Mouse (Mus musculus): ENCODE data around the gene Prr14l.
A peak's percentile ranks its signal among the peaks of the same experiment; 100 is the strongest.
"Not testable (repeated sequence)": the region's sequence is repeated elsewhere in the genome, so short reads cannot be mapped to it uniquely, and the experiment has no call there.

Gene Prr14l

DNA sequence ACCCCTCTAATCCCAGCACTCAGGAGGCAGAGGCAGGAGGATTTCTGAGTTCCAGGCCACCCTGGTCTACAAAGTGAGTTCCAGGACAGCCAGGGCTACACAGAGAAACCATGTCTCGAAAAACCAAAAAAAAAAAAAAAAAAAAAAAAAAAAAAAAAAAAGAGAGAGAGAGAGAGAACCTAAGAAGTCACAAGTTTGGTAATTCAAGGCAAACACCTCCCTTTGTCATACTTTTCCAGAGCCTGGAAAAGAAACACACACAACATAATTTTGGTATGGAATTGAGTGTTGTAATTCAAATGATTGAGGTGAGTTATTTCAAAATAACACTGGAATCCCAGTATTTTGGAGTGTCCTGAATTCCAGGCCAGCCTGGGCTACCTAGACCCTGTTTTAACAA, 67.6 kb downstream of the Prr14l start:
- DNase-seq (ENCODE audit: low read depth, low spot score) = not testable (repeated sequence)

DNA sequence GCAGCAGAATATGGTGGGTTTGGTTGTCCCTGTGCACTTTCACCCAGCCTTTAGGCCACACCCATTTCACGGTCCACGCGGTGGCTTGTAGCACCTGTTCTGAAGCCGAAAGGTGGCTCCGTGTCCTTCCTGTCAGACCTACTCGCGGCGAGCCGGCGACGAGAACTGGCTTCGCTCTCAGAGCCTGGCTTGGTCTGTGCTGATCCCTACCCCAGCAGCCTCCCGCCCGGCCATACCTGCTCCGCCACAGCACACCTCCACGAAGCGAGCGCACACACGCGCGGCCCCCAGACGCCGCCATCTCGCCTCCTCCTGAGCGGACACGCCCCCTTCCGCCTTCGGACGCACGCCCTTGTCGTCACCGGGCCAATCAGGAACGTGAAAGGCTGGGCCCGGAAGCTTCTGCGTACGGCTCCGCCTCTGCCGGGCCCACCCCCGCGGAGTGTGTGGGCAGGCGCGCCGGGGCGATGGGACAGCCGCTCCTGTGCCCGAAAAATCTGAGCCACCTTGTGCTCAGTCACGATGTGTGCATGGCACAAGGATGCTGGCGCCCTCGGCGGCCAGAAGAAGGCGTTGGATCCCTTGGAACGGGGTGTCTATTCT, 68.6 kb downstream of the Prr14l start, which contains the start of gene Pisd:
Gene Pisd (minus strand): TSS at position 334 of the 603 bp plus-strand sequence.
- peak; percentile 86 for DNase-seq (ENCODE audit: low read depth, low spot score)

DNA sequence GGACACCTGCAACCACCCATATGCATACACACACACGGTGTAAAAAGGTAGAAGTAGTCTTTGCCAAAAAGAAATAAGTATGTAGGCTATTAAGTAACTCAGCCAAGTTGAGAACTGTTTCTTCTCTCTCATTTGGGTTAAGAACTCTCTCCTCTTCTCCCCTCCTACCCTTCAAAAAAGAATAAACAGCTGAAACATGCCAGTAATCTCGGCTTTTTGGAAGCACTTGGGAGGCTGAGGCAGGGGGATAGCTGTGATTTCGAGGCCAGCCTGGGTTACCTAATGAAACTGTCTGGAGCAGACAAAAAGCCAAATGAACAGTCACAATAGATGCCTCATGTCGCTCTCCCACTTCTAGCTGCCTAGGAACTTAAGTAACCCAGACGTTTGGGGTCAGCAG, 69.3 kb downstream of the Prr14l start:
- DNase-seq (ENCODE audit: low read depth, low spot score) = no peak

DNA sequence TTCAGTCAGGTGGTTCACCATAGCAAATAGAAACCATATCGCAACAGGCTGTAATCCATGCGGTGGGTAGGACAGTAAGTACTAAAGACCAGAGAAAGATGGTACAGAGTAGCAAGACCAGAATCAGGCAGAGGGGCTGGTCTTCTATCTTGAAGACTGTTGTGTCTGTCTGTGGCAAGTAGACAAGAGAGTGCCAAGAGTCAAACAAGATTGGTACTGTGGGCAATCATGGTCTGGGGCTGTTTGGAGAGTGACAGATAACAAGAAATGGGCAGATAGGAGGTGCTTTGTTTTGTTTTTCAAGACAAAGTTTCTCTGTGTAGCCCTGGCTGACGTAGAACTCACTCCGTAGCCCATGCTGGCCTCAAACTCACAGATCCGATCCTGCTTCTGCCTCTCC, 72.5 kb downstream of the Prr14l start:
- no peak for DNase-seq (ENCODE audit: low read depth, low spot score)

DNA sequence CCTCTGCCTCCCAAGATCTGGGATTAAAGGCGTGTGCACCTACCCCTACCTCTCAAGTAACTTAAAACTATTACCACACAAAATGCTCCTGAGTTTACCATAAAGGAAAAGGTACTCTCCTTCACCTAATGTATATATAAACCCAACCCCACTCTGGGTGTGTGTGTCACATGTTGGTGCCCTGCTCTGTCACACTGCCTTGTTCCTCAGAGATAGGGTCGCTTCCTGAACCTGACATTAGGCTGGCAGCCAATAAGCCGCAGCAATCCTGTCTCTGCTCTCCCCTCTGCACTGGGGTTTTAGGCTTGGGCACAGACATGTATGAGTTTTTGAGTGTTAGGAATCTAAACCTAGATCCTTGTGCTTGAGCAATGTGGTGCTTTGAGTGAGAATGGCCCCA, 75.9 kb downstream of the Prr14l start:
- no peak for DNase-seq (ENCODE audit: low read depth, low spot score)

DNA sequence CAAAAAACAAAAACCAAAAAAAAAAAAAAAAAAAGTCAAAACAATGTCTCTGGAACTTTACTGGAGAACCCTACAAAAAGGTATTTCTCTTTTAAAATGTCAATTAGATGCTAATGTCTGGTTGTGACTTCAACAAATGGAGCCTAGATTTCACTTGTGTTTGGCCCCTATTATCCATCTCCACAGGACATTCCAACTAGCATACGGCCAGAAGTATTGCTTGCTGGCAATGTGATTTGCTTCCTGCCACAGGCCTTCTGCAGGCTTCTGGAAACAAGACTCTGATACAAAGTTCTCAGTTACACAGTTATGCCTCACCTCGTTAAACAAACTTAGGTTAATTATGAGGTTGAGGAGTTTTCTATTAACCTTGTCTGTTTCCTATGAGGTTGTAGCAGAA, 81.7 kb downstream of the Prr14l start:
- no peak for DNase-seq (ENCODE audit: low read depth, low spot score)

DNA sequence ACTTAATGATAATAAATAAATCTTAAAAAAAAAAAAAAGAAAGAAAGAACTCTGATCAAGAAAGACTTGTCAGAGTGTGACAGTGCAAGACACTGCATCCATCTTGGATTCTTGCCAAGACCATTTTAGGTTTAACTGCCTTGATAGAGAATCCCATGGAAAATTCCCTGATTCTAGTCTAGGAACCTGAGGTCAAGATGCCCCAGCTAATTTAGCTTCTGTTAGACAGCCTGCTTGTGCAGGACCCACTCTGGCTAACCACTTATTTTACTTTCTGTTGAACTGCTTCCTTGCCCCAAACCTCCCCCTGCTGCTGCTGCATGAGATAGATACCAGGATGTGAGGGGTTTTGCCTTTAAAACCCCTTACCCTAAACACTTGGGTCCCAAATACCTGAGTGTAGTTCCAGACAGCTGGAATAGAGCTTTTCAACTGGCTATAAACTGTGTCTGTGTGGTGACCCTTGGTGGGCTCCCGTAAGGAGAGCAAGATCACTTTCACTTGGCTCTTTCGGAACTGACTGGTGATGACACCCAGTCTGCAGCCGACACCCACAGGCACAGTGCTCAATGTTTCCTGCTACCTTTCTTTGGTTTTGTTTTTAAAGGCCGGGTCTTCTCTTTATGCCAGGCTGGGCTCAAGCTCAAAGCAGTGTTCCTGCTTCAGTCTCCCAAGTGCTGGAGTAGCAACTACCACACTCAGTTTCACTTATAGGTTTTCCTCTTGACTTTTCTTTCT, 86.3 kb downstream of the Prr14l start:
- DNase-seq (ENCODE audit: low read depth, low spot score) = no peak

DNA sequence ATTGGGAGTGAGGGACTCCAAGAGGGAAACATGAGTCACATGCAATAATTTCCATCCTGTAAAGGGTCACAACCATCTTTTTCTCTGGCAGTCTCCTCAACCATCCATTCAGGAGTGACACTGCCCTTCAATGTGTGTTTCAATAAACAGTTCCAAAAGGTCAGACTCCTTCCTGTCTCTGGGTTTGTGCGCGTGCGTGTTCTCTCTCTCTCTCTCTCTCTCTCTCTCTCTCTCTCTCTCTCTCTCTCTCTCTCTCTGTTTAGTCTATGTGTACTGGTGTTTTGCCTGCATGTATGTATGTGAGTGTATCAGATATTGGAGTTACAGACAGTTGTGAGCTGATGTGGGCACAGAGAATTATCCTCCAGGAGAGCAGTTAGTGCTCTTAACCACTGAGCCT, 87.1 kb downstream of the Prr14l start:
- no peak for DNase-seq (ENCODE audit: low read depth, low spot score)

DNA sequence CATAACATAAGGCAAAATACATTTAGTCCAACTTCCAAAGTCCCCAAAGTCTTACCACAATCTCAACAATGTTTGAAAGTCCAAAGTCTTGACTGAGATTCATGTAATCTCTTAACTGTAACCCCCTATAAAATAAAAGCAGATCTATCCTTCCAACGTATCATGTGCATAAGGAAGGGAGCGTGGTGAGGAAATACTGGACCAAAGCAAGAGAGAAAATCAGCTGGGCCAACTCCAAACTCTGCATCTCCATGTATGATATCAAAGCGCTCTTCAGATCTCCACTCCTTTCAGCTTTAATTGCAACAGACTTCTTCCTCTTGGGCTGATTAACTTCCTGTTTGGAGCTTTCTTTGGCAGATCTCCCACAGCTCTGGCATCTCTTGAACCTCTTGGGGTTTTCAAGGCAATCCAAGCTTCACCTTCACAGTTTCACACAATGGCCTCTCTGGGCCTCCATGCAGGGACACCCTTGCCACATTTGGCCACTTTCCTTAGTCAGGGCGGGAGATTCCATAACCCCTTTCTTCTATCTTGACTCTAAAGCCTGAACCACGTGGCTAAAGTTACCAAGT, 92.4 kb downstream of the Prr14l start:
- peak; percentile 13 for DNase-seq (ENCODE audit: low read depth, low spot score)

DNA sequence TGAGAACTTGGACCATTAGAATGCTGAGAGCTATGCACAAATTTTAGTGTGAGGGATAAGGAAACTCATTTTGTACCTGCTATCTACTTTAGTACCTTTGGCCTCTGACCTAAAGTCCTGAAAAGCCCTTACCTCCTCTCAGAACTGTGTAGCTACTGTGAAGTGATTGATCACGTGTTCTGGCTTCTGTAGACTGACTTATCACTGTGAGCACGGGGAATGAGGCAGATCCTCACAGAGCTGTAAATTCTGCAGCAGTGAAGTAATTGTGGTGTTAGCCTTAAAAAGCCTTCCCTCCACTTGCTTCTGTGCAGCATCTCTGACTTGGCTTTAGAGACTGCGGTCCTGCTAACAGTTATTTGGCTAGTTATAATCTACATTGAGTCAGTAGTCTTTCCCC, 93.3 kb downstream of the Prr14l start:
- no peak for DNase-seq (ENCODE audit: low read depth, low spot score)

DNA sequence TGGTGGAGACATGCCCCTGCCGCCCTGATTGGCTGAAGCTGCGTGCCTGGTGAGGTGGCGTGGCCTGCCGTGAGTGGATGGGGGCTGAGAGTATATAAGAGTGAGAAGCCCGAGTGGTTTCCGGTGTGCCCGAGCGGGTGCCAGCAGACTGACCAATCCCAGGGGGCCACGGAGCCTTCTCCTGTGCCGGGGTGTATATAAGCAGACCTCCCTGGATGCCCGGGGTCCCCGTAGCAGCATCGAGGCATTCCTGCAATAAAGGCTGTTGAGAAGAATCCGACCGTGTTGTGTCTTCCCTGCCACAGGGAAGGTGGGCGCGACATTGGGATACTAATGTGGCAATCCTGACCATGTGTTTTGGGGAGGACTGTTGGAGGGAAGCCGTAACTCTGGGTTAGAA, 93.7 kb downstream of the Prr14l start:
- DNase-seq (ENCODE audit: low read depth, low spot score) = not testable (repeated sequence)

DNA sequence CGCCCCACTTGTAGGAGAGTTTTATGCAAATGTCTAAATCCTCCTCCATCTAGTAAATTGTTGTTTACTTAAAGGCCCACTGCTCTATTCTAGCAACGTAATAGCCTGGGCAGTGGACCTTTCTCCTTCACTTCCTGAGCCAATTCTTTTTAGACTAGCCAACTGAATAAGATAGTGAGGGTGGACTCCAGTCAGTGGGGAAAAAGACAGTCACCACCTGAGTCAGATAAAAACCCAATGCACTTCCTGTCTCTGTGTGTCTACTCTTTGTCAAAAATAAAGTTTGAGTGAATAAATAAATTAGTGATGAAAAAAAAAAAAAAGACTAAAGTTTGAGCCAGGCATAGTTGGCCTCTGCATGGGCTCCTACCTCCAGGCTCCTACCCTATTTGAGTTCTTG, 94.4 kb downstream of the Prr14l start:
- no peak for DNase-seq (ENCODE audit: low read depth, low spot score)

DNA sequence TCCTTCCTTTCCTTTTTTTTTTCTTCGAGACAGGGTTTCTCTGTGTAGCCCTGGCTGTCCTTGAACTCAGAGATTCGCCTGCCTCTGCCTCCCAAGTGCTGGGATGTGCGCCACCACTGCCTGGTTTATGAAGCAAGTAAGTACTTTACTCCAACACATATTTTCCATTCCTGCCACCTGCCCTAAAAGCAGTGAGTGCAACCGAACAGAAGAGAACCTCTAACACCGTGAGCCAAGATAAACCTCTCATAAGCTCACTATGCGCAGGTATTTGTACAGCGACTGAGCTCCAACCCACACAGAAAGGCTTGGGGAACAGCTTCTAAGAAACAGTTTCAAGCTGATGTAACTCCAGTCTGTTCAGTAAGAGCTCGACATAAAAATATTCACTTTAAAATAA, 97.9 kb downstream of the Prr14l start:
- no peak for DNase-seq (ENCODE audit: low read depth, low spot score)

DNA sequence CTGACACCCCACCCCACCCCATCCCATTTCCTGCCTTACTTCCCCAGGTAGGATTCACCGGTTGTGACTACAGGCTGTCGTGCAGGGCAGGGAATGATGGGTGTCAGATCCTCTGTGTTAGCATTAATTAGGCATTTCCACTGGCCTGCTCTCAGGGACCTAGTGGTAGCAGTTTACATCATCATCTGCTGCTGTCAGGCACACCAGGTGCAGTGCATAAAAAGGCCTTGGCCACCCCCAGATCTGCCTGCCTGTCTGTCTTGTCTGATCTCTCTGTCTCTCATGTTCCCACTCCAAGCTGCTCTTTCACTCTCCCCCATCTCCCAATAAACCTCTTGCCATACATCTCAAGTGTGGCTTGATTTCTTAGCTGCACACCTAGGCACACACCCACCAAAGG, 102.3 kb downstream of the Prr14l start:
- DNase-seq (ENCODE audit: low read depth, low spot score) = no peak

DNA sequence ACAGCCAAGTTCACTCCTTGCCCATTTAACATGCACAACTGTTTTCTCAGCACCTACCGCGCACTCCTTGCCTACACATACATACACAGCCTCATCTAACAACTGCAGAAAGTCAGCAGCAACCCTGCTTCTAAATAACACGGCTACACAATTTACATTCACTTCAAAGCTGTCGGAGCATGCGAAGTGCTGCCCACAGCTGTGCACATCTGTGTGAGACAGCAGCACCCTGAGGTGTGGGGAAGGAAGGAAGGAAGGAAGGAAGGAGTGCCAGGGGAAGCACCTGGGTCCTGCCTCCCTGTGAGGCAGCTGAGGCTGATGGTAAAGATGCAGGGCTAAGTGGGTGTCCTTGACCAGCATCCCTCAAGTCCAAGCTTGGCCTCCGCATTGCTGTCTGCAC, 105.1 kb downstream of the Prr14l start:
- no peak for DNase-seq (ENCODE audit: low read depth, low spot score)

DNA sequence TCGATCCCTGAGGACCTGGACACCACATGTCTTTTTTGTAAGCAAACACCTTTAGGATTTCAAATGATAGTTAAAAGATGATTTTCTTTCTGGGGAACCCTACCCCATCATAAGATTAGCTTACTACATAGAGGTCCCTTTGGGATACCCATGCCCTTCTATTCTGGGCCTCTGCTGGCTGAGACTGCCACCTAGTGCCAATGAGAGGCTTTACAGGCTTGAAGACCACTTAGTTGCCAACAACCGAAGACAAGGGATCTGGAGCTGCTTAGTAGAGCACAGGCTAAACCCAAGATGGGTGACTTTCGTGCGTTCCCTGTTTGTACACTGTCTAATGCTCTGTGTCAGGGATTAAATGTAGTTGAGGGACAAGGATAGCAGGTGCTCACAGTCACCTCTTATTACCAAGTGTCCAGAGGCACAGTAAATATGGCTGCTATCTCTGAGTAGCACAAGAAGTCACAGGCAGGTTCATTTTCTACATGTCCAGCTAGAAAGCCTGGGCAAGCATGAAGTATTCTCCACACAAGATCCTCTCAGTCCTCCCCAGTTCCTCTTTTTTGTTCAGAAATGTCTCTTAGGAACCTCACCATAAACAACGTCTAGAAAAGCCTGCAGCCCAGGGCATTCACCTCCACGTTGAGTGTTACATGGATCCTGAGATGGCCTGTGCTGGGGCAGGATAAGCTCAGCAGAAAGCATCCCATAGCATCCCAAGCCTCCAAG, 106.2 kb downstream of the Prr14l start:
- peak; percentile 51 for DNase-seq (ENCODE audit: low read depth, low spot score)

DNA sequence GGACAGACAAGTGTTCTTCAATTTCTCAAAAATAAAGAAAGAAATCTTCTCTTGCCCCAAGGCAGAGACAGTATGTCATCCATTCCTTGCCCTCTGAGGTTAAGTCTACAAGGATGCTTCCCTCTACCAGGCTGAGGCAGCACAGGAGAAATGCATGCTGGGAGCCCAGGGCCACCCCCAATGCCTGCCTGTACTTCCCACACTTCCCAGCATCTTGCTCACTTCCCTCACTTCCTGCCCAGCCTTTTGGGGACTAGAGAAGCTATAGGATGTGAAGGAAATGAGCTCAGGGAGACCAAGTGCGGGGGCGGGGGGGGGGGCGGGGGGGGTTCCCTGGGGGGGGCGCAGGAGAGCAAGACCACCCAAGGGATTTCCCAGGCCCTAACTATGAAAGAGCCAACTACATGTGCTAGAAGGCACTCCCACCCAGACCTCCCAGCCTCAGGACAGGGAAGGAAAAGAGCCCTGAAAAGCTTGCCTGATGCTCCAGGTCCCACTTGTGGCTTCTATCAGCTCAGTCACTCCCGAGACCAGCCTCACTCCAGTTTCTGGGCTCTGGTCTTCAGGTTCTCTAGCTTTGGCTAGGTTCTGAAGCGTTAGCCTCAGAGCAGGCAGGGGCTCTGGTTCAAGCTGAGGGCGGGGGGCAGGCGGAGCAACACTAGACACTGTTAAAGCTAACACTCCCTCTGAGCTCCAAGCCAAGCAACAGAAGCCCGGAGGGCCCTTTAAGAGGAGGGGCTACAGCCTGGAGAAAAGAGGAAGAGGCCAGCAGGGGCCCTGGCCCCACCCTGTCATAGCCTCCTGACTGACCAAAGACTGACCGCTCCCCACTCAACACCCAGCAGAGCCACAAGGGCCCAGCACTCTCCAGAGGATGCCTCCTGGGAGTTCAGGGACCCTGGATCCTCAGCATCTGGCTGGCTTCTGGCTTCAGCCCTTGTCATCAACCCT, 108.1 kb downstream of the Prr14l start:
- DNase-seq (ENCODE audit: low read depth, low spot score) = peak; percentile 87

DNA sequence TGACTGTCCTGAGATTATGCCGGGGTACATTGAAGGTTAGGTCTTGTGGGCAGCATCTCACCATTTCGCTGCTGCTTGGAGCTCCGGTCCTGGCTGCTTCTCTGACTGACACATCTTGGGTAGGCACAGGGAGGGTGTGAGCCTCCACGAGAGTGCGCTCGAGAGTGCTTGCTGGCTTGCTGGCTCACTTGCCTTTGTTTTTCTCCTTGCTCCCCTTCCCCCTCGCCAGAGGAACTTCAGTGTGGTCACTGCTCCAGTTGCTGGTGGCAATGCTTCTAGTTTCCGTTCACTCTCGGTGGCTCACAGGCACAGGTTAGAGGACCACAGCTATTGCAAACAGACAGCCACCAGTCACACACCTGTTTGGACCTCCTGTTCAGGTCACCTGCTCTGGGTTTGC, 111.9 kb downstream of the Prr14l start:
- no peak for DNase-seq (ENCODE audit: low read depth, low spot score)

DNA sequence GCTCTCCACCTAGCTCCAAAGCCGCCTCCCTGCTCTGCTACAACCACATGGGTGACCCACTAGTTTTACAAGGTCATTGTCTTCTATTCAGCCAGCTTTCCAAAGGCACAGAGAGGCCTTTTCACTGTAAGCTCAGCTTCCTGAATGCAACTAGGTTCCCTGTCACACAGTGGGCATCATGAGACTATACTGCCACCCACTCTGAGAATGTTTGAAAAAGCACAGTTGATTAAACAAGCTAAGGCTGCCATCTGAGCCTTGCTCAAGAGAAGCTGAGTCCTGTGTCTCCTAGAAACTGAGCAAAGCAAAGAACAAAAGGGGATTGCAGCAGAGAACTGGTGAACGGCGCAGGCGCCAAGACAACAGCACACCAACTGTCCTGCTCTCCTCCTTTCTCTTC, 112.7 kb downstream of the Prr14l start:
- not testable (repeated sequence) for DNase-seq (ENCODE audit: low read depth, low spot score)

DNA sequence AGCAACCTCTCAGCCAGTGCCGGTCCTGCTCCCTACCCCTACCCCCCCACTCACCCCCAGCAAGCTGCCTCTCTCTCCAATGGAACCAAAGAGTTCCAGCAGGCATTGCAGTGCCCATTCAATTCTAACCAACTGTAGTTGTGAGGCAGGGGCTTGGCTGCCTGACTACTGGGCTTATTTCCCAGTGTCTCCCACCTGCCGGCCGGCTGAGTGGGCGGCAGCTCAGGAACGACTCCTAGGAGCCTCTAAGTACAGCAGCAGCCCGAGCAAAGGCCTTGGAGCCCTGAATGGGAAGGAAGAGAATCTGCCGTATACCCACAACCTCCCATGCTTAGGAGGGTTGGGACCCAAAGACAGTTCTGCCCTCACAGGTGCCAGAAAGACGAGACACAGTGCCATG, 113.2 kb downstream of the Prr14l start:
- not testable (repeated sequence) for DNase-seq (ENCODE audit: low read depth, low spot score)

DNA sequence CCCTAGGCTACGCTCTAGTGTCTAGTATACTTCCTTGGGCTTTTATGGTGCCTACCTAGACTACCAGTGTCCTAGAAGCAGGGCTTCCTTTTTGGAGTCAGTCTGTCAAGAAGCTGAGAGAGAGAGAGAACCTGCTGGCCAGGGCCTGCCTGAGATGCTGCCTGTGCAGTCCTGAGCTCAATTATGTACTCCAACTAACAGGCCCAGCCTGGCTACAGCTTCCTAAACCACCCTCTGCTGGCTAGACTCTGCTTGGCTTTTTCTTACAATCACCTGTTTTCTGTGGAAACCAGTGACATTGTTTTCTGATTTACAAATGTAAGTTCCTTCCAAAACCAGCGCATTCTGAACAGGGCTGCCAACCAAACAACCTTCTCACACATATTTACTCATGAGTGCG, 113.9 kb downstream of the Prr14l start:
- DNase-seq (ENCODE audit: low read depth, low spot score) = no peak
